Mouse (Mus musculus): ENCODE data around the gene Atp2c2.

DNA sequence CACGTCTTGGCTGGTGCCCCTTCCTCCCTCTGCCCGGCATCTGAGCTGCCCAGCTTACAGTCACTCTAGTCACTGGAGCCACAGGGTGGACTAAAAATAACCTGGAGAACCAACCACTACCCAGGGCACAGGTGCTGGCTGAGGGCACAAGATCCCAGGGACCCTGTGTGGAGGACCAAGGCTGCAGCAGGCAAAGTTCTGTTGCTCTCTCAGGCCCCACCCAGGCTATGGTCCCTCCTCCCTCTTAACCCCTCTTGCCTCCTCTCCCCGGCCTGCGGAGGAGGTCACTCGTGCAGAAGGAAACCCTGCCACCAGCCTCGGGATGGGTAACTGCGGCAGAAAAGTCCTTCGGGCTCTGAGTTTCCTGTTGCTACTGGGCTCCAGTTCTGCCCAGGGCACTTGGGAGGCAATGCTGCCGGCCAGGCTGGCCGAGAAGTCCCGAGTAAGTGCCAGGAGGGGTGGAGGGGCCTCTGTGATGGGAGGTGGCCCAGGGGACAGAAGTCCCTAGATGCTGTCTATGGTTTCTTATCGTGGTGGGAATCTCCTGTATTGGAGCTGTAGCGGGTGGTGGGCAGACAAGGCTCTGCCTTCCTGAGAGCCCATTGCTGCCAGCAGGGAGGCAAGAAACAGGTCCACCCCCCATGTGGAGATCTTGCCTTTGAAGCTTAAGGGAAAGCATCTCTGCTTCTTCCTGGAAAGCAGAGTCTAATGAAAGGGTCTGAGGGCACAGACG, 33.4 kb upstream of the Atp2c2 start, which contains the start of gene Wfdc1:
- TF ChIP-seq POLR2A (IDR thresholded peaks at IDR 0.05; ENCODE audit: borderline replicate concordance, insufficient read depth, low read length) (no peak), CTCF (IDR thresholded peaks at IDR 0.05; ENCODE audit: borderline replicate concordance, insufficient read depth, low read depth, low read length) (no peak)
